28 mouse cellular contexts compared by ENCODE assay signal in genomic region chr15:99184217-99184914, GRCm38 (mm10). TPM values are rescaled to one million over a fixed set of nuclear protein-coding genes. Genes with fewer than 3 reads are reported as not detected.
DNase-seq lines count a peak whose midpoint lies in the region; ATAC-seq lines count a peak whose summit lies in the region.
"Had no signal": no experiment of that assay in that cellular context is flagged by ENCODE, and none has a peak within 500 bp of the region (broad histone marks: within the 10 kb centered on the region; RNA-seq: fewer than 3 reads in every experiment).

No protein-coding gene starts in this region.

- no peaks in the 10 kb centered on the region for H3K27me3 ChIP-seq in liver, embryonic 12.5 days (replicated peaks)
- H3K27me3 ChIP-seq in liver, embryonic 15.5 days: no peaks in the 10 kb centered on the region
- H3K27me3 ChIP-seq in intestine, embryonic 16.5 days (replicated peaks; ENCODE audit: control insufficient read depth, insufficient read depth, low read length): no peaks in the 10 kb centered on the region
- H3K27me3 ChIP-seq in hindbrain, embryonic 16.5 days (replicated peaks; ENCODE audit: control insufficient read depth, insufficient read depth, low read length): no peaks in the 10 kb centered on the region
- H3K27me3 ChIP-seq: forebrain, embryonic 13.5 days; heart, embryonic 13.5 days had no signal

- peaks cover 71% of the 10 kb centered on the region for H3K36me3 ChIP-seq in liver, embryonic 12.5 days
- H3K36me3 ChIP-seq in liver, embryonic 15.5 days (replicated peaks): peaks cover 23% of the 10 kb centered on the region
- H3K36me3 ChIP-seq in intestine, embryonic 16.5 days (ENCODE audit: control insufficient read depth, insufficient read depth, low read length): peaks cover 12% of the 10 kb centered on the region; the same call in 1 of the 2 replicates
- peaks cover 24% of the 10 kb centered on the region for H3K36me3 ChIP-seq in hindbrain, embryonic 16.5 days (ENCODE audit: control insufficient read depth, insufficient read depth, low read length)

- H3K9me3 ChIP-seq in liver, embryonic 12.5 days (replicated peaks): no peaks in the 10 kb centered on the region
- no peaks in the 10 kb centered on the region for H3K9me3 ChIP-seq in liver, embryonic 15.5 days (replicated peaks)
- H3K9me3 ChIP-seq in intestine, embryonic 16.5 days (ENCODE audit: control insufficient read depth, low read length): no peaks in the 10 kb centered on the region
- H3K9me3 ChIP-seq in hindbrain, embryonic 16.5 days (ENCODE audit: control insufficient read depth, low read length): no peaks in the 10 kb centered on the region
- H3K9me3 ChIP-seq: forebrain, embryonic 10.5 days; forebrain, embryonic 13.5 days; heart, embryonic 10.5 days; heart, embryonic 13.5 days had no signal

- DNase-seq in c-Kit-positive CD71-positive TER-119-negative erythroid progenitor cells, embryonic 14.5 days (ENCODE audit: low read depth): peak; percentile 34
- no peak for DNase-seq in retina, postnatal 1 day
- no peak for DNase-seq in layer of hippocampus, postnatal 10 days (ENCODE audit: low spot score in 2 of 2)
- DNase-seq: adrenal gland, postnatal 10 days; cerebellum, adult 11-12 months; cerebellum, adult 8-10 months; cerebellum, postnatal 10 days; cerebellum, postnatal 36 days; gastrocnemius, postnatal 10 days; gastrocnemius, postnatal 36 days; heart, adult 2 months; heart, postnatal 14 days; heart, postnatal 4 days had no signal

- H3K4me1 ChIP-seq in liver, embryonic 12.5 days: peaks cover 17% of the 10 kb centered on the region
- peaks cover 15% of the 10 kb centered on the region; the same call in 1 of the 2 replicates for H3K4me1 ChIP-seq in liver, embryonic 15.5 days (replicated peaks)
- no peaks in the 10 kb centered on the region for H3K4me1 ChIP-seq in intestine, embryonic 16.5 days (ENCODE audit: control insufficient read depth, insufficient read depth, low read length)
- no peaks in the 10 kb centered on the region for H3K4me1 ChIP-seq in hindbrain, embryonic 16.5 days (ENCODE audit: control insufficient read depth, insufficient read depth, low read depth, low read length)
- H3K4me1 ChIP-seq: forebrain, embryonic 10.5 days; forebrain, embryonic 13.5 days; heart, embryonic 10.5 days; heart, embryonic 13.5 days had no signal

- no peak overlapping the region for H3K9ac ChIP-seq in liver, embryonic 12.5 days
- no peak overlapping the region for H3K9ac ChIP-seq in liver, embryonic 15.5 days
- no peak overlapping the region for H3K9ac ChIP-seq in intestine, embryonic 16.5 days (ENCODE audit: low read depth, low read length)
- H3K9ac ChIP-seq in hindbrain, embryonic 16.5 days (ENCODE audit: low read depth, low read length): no peak overlapping the region
- H3K9ac ChIP-seq: forebrain, embryonic 13.5 days; heart, embryonic 13.5 days; hindbrain, embryonic 14.5 days had no signal

- H3K4me3 ChIP-seq in liver, embryonic 12.5 days: no peak overlapping the region
- no peak overlapping the region for H3K4me3 ChIP-seq in liver, embryonic 15.5 days (replicated peaks)
- H3K4me3 ChIP-seq in intestine, embryonic 16.5 days (ENCODE audit: low read length): no peak overlapping the region
- H3K4me3 ChIP-seq in hindbrain, embryonic 16.5 days (ENCODE audit: low read length): no peak overlapping the region
- H3K4me3 ChIP-seq: forebrain, embryonic 10.5 days; forebrain, embryonic 13.5 days; heart, adult 2 months; heart, embryonic 10.5 days; heart, embryonic 13.5 days had no signal

- peak; percentile 86 for ATAC-seq in liver, embryonic 12.5 days
- peak; percentile 65 for ATAC-seq in liver, embryonic 15.5 days (ENCODE audit: insufficient read depth)
- ATAC-seq in megakaryocyte progenitor cell, adult 5-6 weeks (replicated peaks; ENCODE audit: poor library complexity): peak; percentile 46; the same call in 1 of the 2 replicates
- ATAC-seq in intestine, embryonic 16.5 days: no peak
- ATAC-seq in hindbrain, embryonic 16.5 days: no peak
- ATAC-seq: activated CD4-positive, CD25-positive, alpha-beta regulatory T cell, adult 4 months; CD4-positive, CD25-positive, alpha-beta regulatory T cell, adult 4 months; forebrain, embryonic 13.5 days; forebrain, embryonic 16.5 days had no signal

- H3K27ac ChIP-seq in liver, embryonic 12.5 days: peak overlapping the region; percentile 20; the same call in 1 of the 2 replicates
- peak overlapping the region; percentile 51; the same call in 1 of the 2 replicates for H3K27ac ChIP-seq in liver, embryonic 15.5 days (replicated peaks)
- H3K27ac ChIP-seq in intestine, embryonic 16.5 days (ENCODE audit: low read length): no peak overlapping the region
- H3K27ac ChIP-seq in hindbrain, embryonic 16.5 days (ENCODE audit: low read depth, low read length): no peak overlapping the region
- H3K27ac ChIP-seq: forebrain, embryonic 10.5 days; forebrain, embryonic 13.5 days; heart, adult 2 months; heart, embryonic 10.5 days; heart, embryonic 13.5 days; hindbrain, embryonic 14.5 days had no signal

- WGBS in liver, embryonic 12.5 days (ENCODE audit: insufficient replicate concordance): 65% methylated on average over 9 of the region's 9 CpGs
- 54% methylated on average over 9 of the region's 9 CpGs for WGBS in liver, embryonic 15.5 days (ENCODE audit: insufficient replicate concordance)
- 88% methylated on average over 9 of the region's 9 CpGs for WGBS in intestine, embryonic 16.5 days
- WGBS in hindbrain, embryonic 16.5 days: 91% methylated on average over 9 of the region's 9 CpGs

- H3K4me2 ChIP-seq in liver, embryonic 12.5 days: peak overlapping the region; percentile 9
- no peak overlapping the region for H3K4me2 ChIP-seq in liver, embryonic 15.5 days
- H3K4me2 ChIP-seq in intestine, embryonic 16.5 days (ENCODE audit: low read depth, low read length): no peak overlapping the region
- H3K4me2 ChIP-seq in hindbrain, embryonic 16.5 days (ENCODE audit: low read length): no peak overlapping the region
- H3K4me2 ChIP-seq: forebrain, embryonic 13.5 days; heart, embryonic 13.5 days; hindbrain, embryonic 14.5 days had no signal

RNA-seq across cellular contexts. Expression of gene Kcnh3, which starts 40.3 kb away (rescaled TPM):
- polyA plus RNA-seq in liver, embryonic 12.5 days (2016; fragmentation: Nextera tagmentation; extraction: Ambion mirVana): 0.10 TPM in 1 of 2 replicates, not detected in the other
- 0.12 and 0.30 TPM in 2 replicates for polyA plus RNA-seq in liver, embryonic 15.5 days (2015; fragmentation: Nextera tagmentation; extraction: Ambion mirVana)
- total RNA-seq in megakaryocyte progenitor cell, adult 5-6 weeks (2015): not detected in 2 replicates
- not detected in 2 replicates for total RNA-seq in megakaryocyte progenitor cell, adult 5-6 weeks (2017)
- total RNA-seq in layer of hippocampus, postnatal 10 days (2021): 100 to 1,000 TPM in 1 of 2 experiments, 10 to 100 TPM in 1; 91.5 to 105 TPM
- polyA plus RNA-seq in intestine, embryonic 16.5 days (2015; fragmentation: Nextera tagmentation; extraction: Ambion mirVana): 0.39 and 0.56 TPM in 2 replicates
- 1.1 TPM in 2 replicates for polyA plus RNA-seq in hindbrain, embryonic 16.5 days (2015; fragmentation: Nextera tagmentation; extraction: Ambion mirVana)
- total RNA-seq: gastrocnemius, adult 18-20 months; granulocyte monocyte progenitor cell, adult 5-6 weeks had no signal
- polyA plus RNA-seq: activated CD4-positive, CD25-positive, alpha-beta regulatory T cell, adult 4 months; forebrain, embryonic 10.5 days had no signal

RNA-seq across cellular contexts. Expression of gene Spats2, which starts 58.6 kb away (rescaled TPM):
- polyA plus RNA-seq in liver, embryonic 12.5 days (2016; fragmentation: Nextera tagmentation; extraction: Ambion mirVana): 23.6 and 23.8 TPM in 2 replicates
- polyA plus RNA-seq in liver, embryonic 15.5 days (2015; fragmentation: Nextera tagmentation; extraction: Ambion mirVana): 6.7 and 7.7 TPM in 2 replicates
- total RNA-seq in megakaryocyte progenitor cell, adult 5-6 weeks (2015): 0.27 TPM in 1 of 2 replicates, not detected in the other
- total RNA-seq in megakaryocyte progenitor cell, adult 5-6 weeks (2017): 0.25 and 0.44 TPM in 2 replicates
- total RNA-seq in layer of hippocampus, postnatal 10 days (2021): 10 to 100 TPM; 32.3 to 35.1 TPM
- polyA plus RNA-seq in intestine, embryonic 16.5 days (2015; fragmentation: Nextera tagmentation; extraction: Ambion mirVana): 18.1 and 20.9 TPM in 2 replicates
- polyA plus RNA-seq in hindbrain, embryonic 16.5 days (2015; fragmentation: Nextera tagmentation; extraction: Ambion mirVana): 23.8 and 28.8 TPM in 2 replicates
- polyA plus RNA-seq: activated CD4-positive, CD25-positive, alpha-beta regulatory T cell, adult 4 months had no signal

Comparison
In these comparisons a context has a peak if more than half of its experiments do, and no peak if none do; other contexts are left out.
1. ATAC-seq: peak in liver, embryonic 12.5 days (single experiment), liver, embryonic 15.5 days (single experiment) and megakaryocyte progenitor cell, adult 5-6 weeks (single experiment); none in intestine, embryonic 16.5 days (single experiment) and hindbrain, embryonic 16.5 days (single experiment).
2. H3K27ac ChIP-seq: peak in liver, embryonic 12.5 days (single experiment) and liver, embryonic 15.5 days (single experiment); none in intestine, embryonic 16.5 days (single experiment) and hindbrain, embryonic 16.5 days (single experiment).